Mouse (Mus musculus) forebrain, postnatal 0 days (tissue): ENCODE results near the gene Sipa1l3. TPM values are rescaled to one million over a fixed set of nuclear protein-coding genes. Genes with fewer than 3 reads are reported as not detected.

ENCODE experiments used
- ATAC-seq: fragments of 200-750 bp; cut with Nextera tagmentation; 2 replicates; pipeline ENCODE4 v1.8.0; 2017; ENCODE audit warnings: mild to moderate bottlenecking, moderate library complexity
- DNase-seq: peaks from one replicate; pipeline ENCODE4 v3.0.0-alpha.2; 2015
- H3K27ac ChIP-seq: fragments of 300-500 bp; sonication (generic); 2 replicates; pipeline ENCODE4 v1.5.1; 2014; ENCODE audit warnings: low read depth, mild to moderate bottlenecking, antibody characterized with exemption, low read length, moderate library complexity, mixed read lengths
- H3K27me3 ChIP-seq: fragments of 300-500 bp; sonication (generic); 2 replicates; pipeline ENCODE4 v1.6.1; 2014; ENCODE audit warnings: mild to moderate bottlenecking, low read length, mixed read lengths; ENCODE audit not compliant: insufficient read depth
- H3K36me3 ChIP-seq: fragments of 300-500 bp; sonication (generic); 2 replicates; pipeline ENCODE4 v1.6.1; 2014; ENCODE audit warnings: mild to moderate bottlenecking, moderate library complexity; ENCODE audit not compliant: insufficient read depth
- H3K4me1 ChIP-seq: fragments of 300-500 bp; sonication (generic); 2 replicates; pipeline ENCODE4 v1.6.1; 2014; ENCODE audit warnings: antibody characterized with exemption; ENCODE audit not compliant: insufficient read depth
- H3K4me2 ChIP-seq: fragments of 300-500 bp; sonication (generic); 2 replicates; pipeline ENCODE4 v1.6.1; 2014; ENCODE audit warnings: low read depth, mild to moderate bottlenecking, moderate library complexity
- H3K4me3 ChIP-seq: fragments of 300-500 bp; sonication (generic); 2 replicates; pipeline ENCODE4 v1.5.1; 2014; ENCODE audit warnings: low read depth, low read length, mixed read lengths
- H3K9ac ChIP-seq: fragments of 300-500 bp; sonication (generic); 2 replicates; pipeline ENCODE4 v1.6.1; 2014; ENCODE audit warnings: mild to moderate bottlenecking
- H3K9me3 ChIP-seq: fragments of 300-500 bp; sonication (generic); 2 replicates; pipeline ENCODE4 v1.6.1; 2016; ENCODE audit warnings: low read length
- CTCF ChIP-seq: sonication (generic); IDR thresholded peaks from 2 replicates; pipeline ENCODE4 v1.5.1; 2016; ENCODE audit warnings: antibody characterized with exemption, control low read depth, low read depth
- WGBS: fragments of 180-500 bp; shearing (Covaris S2); extraction: QIAGEN DNeasy Blood & Tissue Kit; methylation state at CpG from one replicate; pipeline ENCODE4 v1.1.7; 2014; 5-methylcytosine and 5-hydroxymethylcytosine counted together
- polyA plus RNA-seq: library from polyadenylated mRNA; unstranded; fragments of >200 nt; fragmentation: Nextera tagmentation; extraction: Ambion mirVana; gene quantifications from 2 replicates; pipeline ENCODE4 v1.2.1, GENCODE M21; 2015
- total RNA-seq: library from RNA; depleted of rRNA; stranded (reverse); fragments of >200 nt; gene quantifications from 2 replicates; pipeline ENCODE4 v1.2.3, GENCODE M21; 2014

The Sipa1l3 gene
- total and polyA plus RNA-seq, 2 experiments from 2014 or later = 12.1 to 44.1 TPM

- H3K27ac ChIP-seq = no peak overlapping the region
- H3K4me2 ChIP-seq = no peak overlapping the region
- DNase-seq (no peak), ATAC-seq (no peak)
- no peaks in the 10 kb centered on the region for H3K4me1 ChIP-seq
- no peaks in the 10 kb centered on the region for H3K27me3 ChIP-seq
- H3K9me3 ChIP-seq = no peaks in the 10 kb centered on the region
- no peaks in the 10 kb centered on the region for H3K36me3 ChIP-seq
- no peak overlapping the region for H3K4me3 ChIP-seq
- WGBS = 67% methylated on average over 4 of the region's 4 CpGs
- no peak overlapping the region for H3K9ac ChIP-seq
- TF ChIP-seq CTCF = no peak
These were observed 34.9 kb downstream of the Sipa1l3 start for GRCm38 (mm10) chr7:29483556-29483955.

- Histone ChIP-seq H3K9me3 (no peaks in the 10 kb centered on the region), H3K4me1 (no peaks in the 10 kb centered on the region), H3K27me3 (no peaks in the 10 kb centered on the region), H3K4me3 (no peak overlapping the region), H3K36me3 (no peaks in the 10 kb centered on the region), H3K9ac (no peak overlapping the region), H3K4me2 (peak overlapping the region; percentile 15; the same call in 1 of the 2 replicates), H3K27ac (0 out of 2 replicates have a peak overlapping the region, but pooled peaks have one; percentile 29)
- 25% methylated on average over 15 of the region's 15 CpGs for WGBS
- no peak for TF ChIP-seq CTCF
- no peak for DNase-seq
- peak; percentile 56 for ATAC-seq
These were observed 36.9 kb downstream of the Sipa1l3 start for GRCm38 (mm10) chr7:29481345-29482155.

GRCm38 (mm10) chr7:29480590-29481344 lies 37.7 kb downstream of the Sipa1l3 start:
- Histone ChIP-seq H3K36me3 (no peaks in the 10 kb centered on the region), H3K4me3 (no peak overlapping the region), H3K27me3 (no peaks in the 10 kb centered on the region), H3K9me3 (no peaks in the 10 kb centered on the region), H3K27ac (no peak overlapping the region), H3K4me1 (no peaks in the 10 kb centered on the region), H3K9ac (no peak overlapping the region), H3K4me2 (0 out of 2 replicates have a peak overlapping the region, but pooled peaks have one; percentile 15)
- 54% methylated on average over 16 of the region's 16 CpGs for WGBS
- DNase-seq (no peak), ATAC-seq (no peak)
- TF ChIP-seq CTCF = no peak

GRCm38 (mm10) chr7:29480183-29480582 lies 38.3 kb downstream of the Sipa1l3 start:
- H3K4me1 ChIP-seq = no peaks in the 10 kb centered on the region
- no peak for TF ChIP-seq CTCF
- WGBS = 65% methylated on average over 4 of the region's 4 CpGs
- H3K36me3 ChIP-seq = no peaks in the 10 kb centered on the region
- no peak overlapping the region for H3K27ac ChIP-seq
- ATAC-seq (no peak), DNase-seq (no peak)
- no peak overlapping the region for H3K4me2 ChIP-seq
- H3K27me3 ChIP-seq = no peaks in the 10 kb centered on the region
- H3K9me3 ChIP-seq = no peaks in the 10 kb centered on the region
- no peak overlapping the region for H3K4me3 ChIP-seq
- H3K9ac ChIP-seq = no peak overlapping the region

- H3K27ac ChIP-seq = no peak overlapping the region
- ATAC-seq (no peak), DNase-seq (no peak)
- no peaks in the 10 kb centered on the region for H3K27me3 ChIP-seq
- peaks cover 7% of the 10 kb centered on the region; the same call in 1 of the 2 replicates for H3K4me1 ChIP-seq
- WGBS = 87% methylated on average over 7 of the region's 7 CpGs
- H3K4me2 ChIP-seq = no peak overlapping the region
- no peak for TF ChIP-seq CTCF
- no peaks in the 10 kb centered on the region for H3K9me3 ChIP-seq
- H3K9ac ChIP-seq = no peak overlapping the region
- no peaks in the 10 kb centered on the region for H3K36me3 ChIP-seq
- no peak overlapping the region for H3K4me3 ChIP-seq
These were observed 43.4 kb downstream of the Sipa1l3 start for GRCm38 (mm10) chr7:29475005-29475404.

GRCm38 (mm10) chr7:29471309-29471708 lies 47.1 kb downstream of the Sipa1l3 start:
- Histone ChIP-seq H3K9me3 (no peaks in the 10 kb centered on the region), H3K27me3 (no peaks in the 10 kb centered on the region), H3K4me3 (no peak overlapping the region), H3K4me2 (no peak overlapping the region), H3K9ac (no peak overlapping the region), H3K27ac (no peak overlapping the region), H3K36me3 (no peaks in the 10 kb centered on the region), H3K4me1 (peaks cover 8% of the 10 kb centered on the region; the same call in 1 of the 2 replicates)
- DNase-seq (no peak), ATAC-seq (no peak)
- 57% methylated on average over 7 of the region's 7 CpGs for WGBS
- no peak for TF ChIP-seq CTCF
